Mouse (Mus musculus) mammary gland, adult 2 months (tissue): ENCODE data around the gene Marc1. TPM values are rescaled to one million over a fixed set of nuclear protein-coding genes. Genes with fewer than 3 reads are reported as not detected.

Experiments
- polyA plus RNA-seq: library from polyadenylated mRNA; depleted of rRNA; stranded (reverse); fragments of >200 nt; gene quantifications from 2 replicates; pipeline ENCODE4 v1.2.3, GENCODE M21; 2012; ENCODE audit warnings: low replicate concordance; rRNA removed

Marc1 gene
- polyA plus RNA-seq, result 16.6 and 28.3 TPM in 2 replicates

GRCm38 (mm10) chr1:184810780-184811575, at the start of gene Marc1:
Marc1 (minus strand) TSS chr1:184811313.

GRCm38 (mm10) chr1:184846092-184846750, 35.1 kb upstream of the Marc1 start, which contains the start of gene Marc2:
Marc2 (minus strand) TSS chr1:184846451.

Other genes starting within 250 kb of the Marc1 start
- gene Hlx, start 78.7 kb downstream of the Marc1 start, polyA plus RNA-seq, result 22.5 and 55.0 TPM in 2 replicates
- 135 and 155 TPM in 2 replicates for gene Marc2, start 35.1 kb upstream of the Marc1 start, polyA plus RNA-seq
- 32.3 and 34.0 TPM in 2 replicates for gene C130074G19Rik, start 71.9 kb upstream of the Marc1 start, polyA plus RNA-seq
- gene Mark1, start 188.3 kb upstream of the Marc1 start, polyA plus RNA-seq, result 4.7 and 5.5 TPM in 2 replicates